Mouse (Mus musculus): Measurements from ENCODE around the gene Ttll6.

Ttll6 gene

GRCm38 (mm10) chr11:96176841-96177240, 43.3 kb downstream of the Ttll6 start:
- CTCF ChIA-PET = interaction anchor here in 2 of 4 experiments (0.6 to 0.9 kb wide), 2 partner anchors 85 to 1533 kb away, joined by 3 read pairs; no protein-coding TSS in a partner anchor
- POLR2A ChIA-PET = interaction anchor here in 1 of 4 experiments (1.1 kb wide), 1 partner anchor 14 kb away, joined by 3 read pairs; no protein-coding TSS in a partner anchor

GRCm38 (mm10) chr11:96177546-96178174, 44.1 kb downstream of the Ttll6 start:
- ChIA-PET CTCF (interaction anchor here in 2 of 4 experiments (0.5 to 0.9 kb wide), 3 partner anchors 84 to 1532 kb away, joined by 3 read pairs; no protein-coding TSS in a partner anchor), POLR2A (interaction anchor here in 1 of 4 experiments (0.6 to 1.1 kb wide), 3 partner anchors 9 to 537 kb away, joined by 3 read pairs; no protein-coding TSS in a partner anchor)

GRCm38 (mm10) chr11:96178356-96178755, 44.8 kb downstream of the Ttll6 start:
- CTCF ChIA-PET = interaction anchor here in 2 of 4 experiments (0.5 to 1.0 kb wide), 2 partner anchors 83 to 129 kb away, joined by 3 read pairs; no protein-coding TSS in a partner anchor

GRCm38 (mm10) chr11:96178911-96179503, 45.4 kb downstream of the Ttll6 start:
- ChIA-PET CTCF (interaction anchor here in 2 of 4 experiments (0.7 to 1.0 kb wide), 2 partner anchors 83 to 110 kb away, joined by 3 to 8 read pairs; no protein-coding TSS in a partner anchor), POLR2A (interaction anchor here in 2 of 4 experiments (1.2 to 1.3 kb wide), 3 partner anchors 11 to 67 kb away, joined by 3 to 4 read pairs (median 3); partner anchors contain the start of genes Calcoco2 (in 1 of the 2) and Hoxb13 (in 1 of the 2))

More at GRCm38 (mm10) chr11:96178356-96178755, 44.8 kb downstream of the Ttll6 start:
- POLR2A ChIA-PET = interaction anchor here in 2 of 4 experiments (1.0 to 1.2 kb wide), 3 partner anchors 10 to 66 kb away, joined by 3 to 4 read pairs (median 3); partner anchors contain the start of genes Calcoco2 (in 1 of the 2) and Hoxb13 (in 1 of the 2)

GRCm38 (mm10) chr11:96181061-96181460, 47.5 kb downstream of the Ttll6 start:
- POLR2A ChIA-PET = interaction anchor here in 2 of 4 experiments (0.6 to 1.5 kb wide), 3 partner anchors 9 to 63 kb away, joined by 3 to 6 read pairs (median 3); partner anchors contain the start of gene Hoxb13 (in 1 of the 2)
- CTCF ChIA-PET = no interaction called here

GRCm38 (mm10) chr11:96184233-96184632, 50.6 kb downstream of the Ttll6 start:
- ChIA-PET CTCF (interaction anchor here in 2 of 4 experiments (0.6 kb wide), 2 partner anchors 191 to 292 kb away, joined by 3 read pairs; no protein-coding TSS in a partner anchor), POLR2A (interaction anchor here in 2 of 4 experiments (0.6 to 1.3 kb wide), 2 partner anchors 46 to 587 kb away, joined by 3 to 8 read pairs; no protein-coding TSS in a partner anchor)

GRCm38 (mm10) chr11:96187321-96187720, 53.7 kb downstream of the Ttll6 start:
- ChIA-PET POLR2A (no interaction called here), CTCF (interaction anchor here in 3 of 4 experiments (0.5 to 1.1 kb wide), 3 partner anchors 64 to 87 kb away, joined by 4 to 15 read pairs (median 5); no protein-coding TSS in a partner anchor)

GRCm38 (mm10) chr11:96189810-96190522, 56.4 kb downstream of the Ttll6 start:
- CTCF ChIA-PET = interaction anchor here in 3 of 4 experiments (0.5 to 2.0 kb wide), 8 partner anchors 9 to 239 kb away, joined by 3 to 8 read pairs (median 4); no protein-coding TSS in a partner anchor
- POLR2A ChIA-PET = interaction anchor here (0.5 to 1.4 kb wide), 15 partner anchors 8 to 414 kb away, joined by 3 to 7 read pairs (median 3); partner anchors contain the start of gene Atp5g1 (in 2 of the 4)

GRCm38 (mm10) chr11:96191132-96191531, 57.5 kb downstream of the Ttll6 start:
- ChIA-PET POLR2A (interaction anchor here in 3 of 4 experiments (0.6 to 1.4 kb wide), 5 partner anchors 11 to 144 kb away, joined by 3 to 5 read pairs (median 3); no protein-coding TSS in a partner anchor), CTCF (interaction anchor here in 3 of 4 experiments (0.6 to 2.0 kb wide), 3 partner anchors 8 to 88 kb away, joined by 3 to 5 read pairs (median 4); no protein-coding TSS in a partner anchor)

- ChIA-PET CTCF (interaction anchor here (0.6 to 1.7 kb wide), 9 partner anchors 30 to 221 kb away, joined by 3 to 7 read pairs (median 4); partner anchors contain the start of gene Ttll6 (in 1 of the 4)), POLR2A (interaction anchor here in 3 of 4 experiments (0.6 to 1.9 kb wide), 10 partner anchors 10 to 593 kb away, joined by 3 to 7 read pairs (median 4); no protein-coding TSS in a partner anchor)
These were observed 60.2 kb downstream of the Ttll6 start, which contains the start of gene Hoxb13 for GRCm38 (mm10) chr11:96193521-96194400. Gene Hoxb13 (plus strand): TSS chr11:96194316.

- POLR2A ChIA-PET = interaction anchor here in 2 of 4 experiments (0.6 to 1.9 kb wide), 7 partner anchors 9 to 592 kb away, joined by 3 to 7 read pairs (median 4); no protein-coding TSS in a partner anchor
These were observed 60.8 kb downstream of the Ttll6 start for GRCm38 (mm10) chr11:96194401-96194710.

GRCm38 (mm10) chr11:96194961-96195640, 61.5 kb downstream of the Ttll6 start:
- POLR2A ChIA-PET = interaction anchor here in 1 of 4 experiments (1.0 to 1.9 kb wide), 4 partner anchors 9 to 63 kb away, joined by 3 to 7 read pairs (median 4); no protein-coding TSS in a partner anchor
- CTCF ChIA-PET = interaction anchor here in 3 of 4 experiments (0.8 to 1.0 kb wide), 3 partner anchors 43 to 68 kb away, joined by 3 to 5 read pairs (median 3); partner anchors contain the start of gene Ttll6 (in 1 of the 3)

More at GRCm38 (mm10) chr11:96194401-96194710, 60.8 kb downstream of the Ttll6 start:
- CTCF ChIA-PET = interaction anchor here (0.6 to 1.7 kb wide), 7 partner anchors 29 to 101 kb away, joined by 3 to 7 read pairs (median 3); partner anchors contain the start of gene Ttll6 (in 1 of the 4)

GRCm38 (mm10) chr11:96195769-96196280, 62.2 kb downstream of the Ttll6 start:
- ChIA-PET POLR2A (no interaction called here), CTCF (no interaction called here)

- POLR2A ChIA-PET = interaction anchor here in 1 of 4 experiments (0.7 kb wide), 2 partner anchors 394 to 823 kb away, joined by 5 to 7 read pairs; no protein-coding TSS in a partner anchor
- CTCF ChIA-PET = interaction anchor here in 3 of 4 experiments (0.6 to 1.8 kb wide), 5 partner anchors 11 to 59 kb away, joined by 3 to 8 read pairs (median 5); no protein-coding TSS in a partner anchor
These were observed 65.1 kb downstream of the Ttll6 start for GRCm38 (mm10) chr11:96198642-96199041.

Data from embryonic stem cell, embryonic (primary cell).